Mouse (Mus musculus) heart, adult 8-10 months (tissue): Measurements from ENCODE around the gene Slit1. TPM values are rescaled to one million over a fixed set of nuclear protein-coding genes. Genes with fewer than 3 reads are reported as not detected.

ENCODE experiments used
- DNase-seq: peaks from one replicate; pipeline ENCODE4 v3.0.0; 2022; ENCODE audit warnings: low spot score
- total RNA-seq, 4 experiments: library from RNA; stranded (reverse); gene quantifications; 2 replicates each; pipeline ENCODE4 v1.2.4; 2022

Gene Slit1
- total RNA-seq, 4 experiments from 2014 or later: 0.06 to 0.44 (median 0.09) TPM; not detected in 1

GRCm38 (mm10) chr19:41724831-41725470, 18.5 kb downstream of the Slit1 start:
- no peak for DNase-seq

- no peak for DNase-seq
Measured at GRCm38 (mm10) chr19:41723337-41723736, 20.1 kb downstream of the Slit1 start.

- DNase-seq: no peak
Measured at GRCm38 (mm10) chr19:41719436-41719835, 24.0 kb downstream of the Slit1 start.

GRCm38 (mm10) chr19:41716233-41717218, 26.9 kb downstream of the Slit1 start:
- DNase-seq: no peak

GRCm38 (mm10) chr19:41714431-41714917, 29.0 kb downstream of the Slit1 start:
- DNase-seq: no peak

GRCm38 (mm10) chr19:41712829-41713228, 30.6 kb downstream of the Slit1 start:
- DNase-seq: no peak

- no peak for DNase-seq
Measured at GRCm38 (mm10) chr19:41711665-41712064, 31.8 kb downstream of the Slit1 start.

- DNase-seq: no peak
Measured at GRCm38 (mm10) chr19:41709497-41710165, 33.8 kb downstream of the Slit1 start.

- DNase-seq: no peak
Measured at GRCm38 (mm10) chr19:41707850-41708249, 35.6 kb downstream of the Slit1 start.

- no peak for DNase-seq
Measured at GRCm38 (mm10) chr19:41706094-41706828, 37.2 kb downstream of the Slit1 start.

GRCm38 (mm10) chr19:41705416-41705815, 38.0 kb downstream of the Slit1 start:
- no peak for DNase-seq

GRCm38 (mm10) chr19:41702638-41703037, 40.8 kb downstream of the Slit1 start:
- DNase-seq: no peak

- no peak for DNase-seq
Measured at GRCm38 (mm10) chr19:41698857-41699424, 44.5 kb downstream of the Slit1 start.

- no peak for DNase-seq
Measured at GRCm38 (mm10) chr19:41697807-41698515, 45.5 kb downstream of the Slit1 start.

GRCm38 (mm10) chr19:41697111-41697806, 46.2 kb downstream of the Slit1 start:
- no peak for DNase-seq

- no peak for DNase-seq
Measured at GRCm38 (mm10) chr19:41696443-41696842, 47.0 kb downstream of the Slit1 start.

- no peak for DNase-seq
Measured at GRCm38 (mm10) chr19:41695046-41695445, 48.4 kb downstream of the Slit1 start.

GRCm38 (mm10) chr19:41694610-41695009, 48.9 kb downstream of the Slit1 start:
- DNase-seq: no peak

GRCm38 (mm10) chr19:41693727-41694126, 49.7 kb downstream of the Slit1 start:
- DNase-seq: no peak

GRCm38 (mm10) chr19:41690064-41690463, 53.4 kb downstream of the Slit1 start:
- no peak for DNase-seq
